Mouse (Mus musculus) stomach, postnatal 0 days (tissue): ENCODE results near the gene Rbms3. TPM values are rescaled to one million over a fixed set of nuclear protein-coding genes. Genes with fewer than 3 reads are reported as not detected.

Experiments used
- ATAC-seq: fragments of 200-750 bp; cut with Nextera tagmentation; 2 replicates; pipeline ENCODE4 v1.8.0; 2017; ENCODE audit not compliant: low FRiP score, low TSS enrichment
- DNase-seq: peaks from one replicate; pipeline ENCODE4 v3.0.0-alpha.2; 2016; ENCODE audit warnings: low spot score
- H3K27ac ChIP-seq: fragments of 300-500 bp; sonication (generic); replicated peaks from 2 replicates; pipeline ENCODE4 v1.5.1; 2014; ENCODE audit warnings: mild to moderate bottlenecking, control low read depth
- H3K27me3 ChIP-seq: fragments of 300-500 bp; sonication (generic); 2 replicates; pipeline ENCODE4 v1.6.1; 2014; ENCODE audit warnings: low read length; ENCODE audit not compliant: control insufficient read depth, insufficient read depth
- H3K36me3 ChIP-seq: fragments of 300-500 bp; sonication (generic); 2 replicates; pipeline ENCODE4 v1.6.1; 2014; ENCODE audit warnings: low read length, mixed read lengths; ENCODE audit not compliant: control insufficient read depth, insufficient read depth
- H3K4me1 ChIP-seq: fragments of 300-500 bp; sonication (generic); replicated peaks from 2 replicates; pipeline ENCODE4 v1.6.1; 2014; ENCODE audit warnings: antibody characterized with exemption; ENCODE audit not compliant: control insufficient read depth, insufficient read depth
- H3K4me2 ChIP-seq: fragments of 300-500 bp; sonication (generic); replicated peaks from 2 replicates; pipeline ENCODE4 v1.6.1; 2014; ENCODE audit warnings: low read depth, mild to moderate bottlenecking, control low read depth, moderate library complexity
- H3K4me3 ChIP-seq: fragments of 300-500 bp; sonication (generic); 2 replicates; pipeline ENCODE4 v1.5.1; 2014; ENCODE audit warnings: low read depth, low read length, control low read depth
- H3K9ac ChIP-seq: fragments of 300-500 bp; sonication (generic); 2 replicates; pipeline ENCODE4 v1.6.1; 2014; ENCODE audit warnings: mild to moderate bottlenecking, low read length, control low read depth, mixed read lengths
- H3K9me3 ChIP-seq: fragments of 300-500 bp; sonication (generic); 2 replicates; pipeline ENCODE4 v1.6.1; 2016; ENCODE audit warnings: low read length; ENCODE audit not compliant: control insufficient read depth
- CTCF ChIP-seq: IDR thresholded peaks from 2 replicates; pipeline ENCODE4 v1.5.1; 2016; ENCODE audit warnings: antibody characterized with exemption, low read depth, mild to moderate bottlenecking, moderate library complexity
- EP300 ChIP-seq: optimal IDR thresholded peaks from 2 replicates; pipeline ENCODE3; 2016; ENCODE audit warnings: antibody characterized with exemption
- WGBS: fragments of 180-500 bp; shearing (Covaris S2); extraction: QIAGEN DNeasy Blood & Tissue Kit; methylation state at CpG from one replicate; pipeline ENCODE4 v1.1.7; 2014; 5-methylcytosine and 5-hydroxymethylcytosine counted together
- polyA plus RNA-seq: library from polyadenylated mRNA; unstranded; fragments of >200 nt; fragmentation: Nextera tagmentation; extraction: Ambion mirVana; gene quantifications from 2 replicates; pipeline ENCODE4 v1.2.1, GENCODE M21; 2015

The Rbms3 gene
- polyA plus RNA-seq, 1 experiment from 2014 or later, result 20.9 TPM

DNA sequence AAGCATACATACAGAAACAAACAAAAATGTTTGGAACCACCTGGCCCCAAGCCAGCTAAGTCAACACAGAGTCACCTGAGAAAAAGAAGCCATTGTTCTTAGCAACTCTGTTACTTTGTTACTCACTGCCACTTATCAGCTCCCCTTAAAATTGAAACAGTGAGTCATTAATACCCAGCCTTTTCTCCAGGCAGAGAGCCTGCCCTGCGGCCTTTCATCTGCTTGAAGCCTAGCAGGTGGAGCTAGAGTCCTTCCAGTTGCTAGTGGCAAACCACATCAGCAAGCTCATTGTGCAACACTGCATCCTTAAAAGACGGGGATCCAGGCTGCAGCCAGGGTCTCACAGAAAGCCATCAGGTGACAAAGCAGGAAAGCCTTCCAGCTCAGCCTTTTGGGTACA lies 495.7 kb downstream of the Rbms3 start:
- Histone ChIP-seq H3K27me3 (no peaks in the 10 kb centered on the region), H3K27ac (no peak overlapping the region), H3K4me3 (no peak overlapping the region), H3K4me1 (no peaks in the 10 kb centered on the region; the same call in 1 of the 2 replicates), H3K36me3 (no peaks in the 10 kb centered on the region), H3K4me2 (no peak overlapping the region), H3K9me3 (no peaks in the 10 kb centered on the region), H3K9ac (no peak overlapping the region)
- DNase-seq (peak; percentile 82), ATAC-seq (peak; percentile 98)
- WGBS, result 33% methylated on average over 2 of the region's 2 CpGs
- TF ChIP-seq CTCF (peak; percentile 60), EP300 (no peak)

DNA sequence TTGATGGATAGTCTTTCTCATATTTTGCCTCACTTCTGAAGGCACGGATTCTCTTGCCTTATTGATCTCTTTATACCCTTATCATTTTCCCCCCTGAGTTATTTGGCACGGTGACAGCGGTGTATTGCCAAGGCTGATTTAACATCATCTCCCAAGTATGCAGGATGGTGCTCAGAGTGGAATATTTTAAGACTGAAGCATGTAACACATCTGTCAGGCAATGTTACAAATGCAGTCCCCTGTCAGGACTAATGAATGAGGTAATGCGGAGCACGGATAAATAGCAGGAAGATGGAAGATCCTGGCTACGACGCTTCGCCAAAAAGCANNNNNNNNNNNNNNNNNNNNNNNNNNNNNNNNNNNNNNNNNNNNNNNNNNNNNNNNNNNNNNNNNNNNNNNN lies 502.9 kb downstream of the Rbms3 start:
- ATAC-seq (no peak), DNase-seq (no peak)
- Histone ChIP-seq H3K4me3 (no peak overlapping the region), H3K27ac (no peak overlapping the region), H3K9ac (no peak overlapping the region), H3K4me1 (peaks cover 3% of the 10 kb centered on the region; the same call in 1 of the 2 replicates), H3K9me3 (no peaks in the 10 kb centered on the region), H3K36me3 (no peaks in the 10 kb centered on the region), H3K4me2 (no peak overlapping the region), H3K27me3 (no peaks in the 10 kb centered on the region)
- TF ChIP-seq EP300 (no peak), CTCF (no peak)
- WGBS, result 52% methylated on average over 8 of the region's 8 CpGs

DNA sequence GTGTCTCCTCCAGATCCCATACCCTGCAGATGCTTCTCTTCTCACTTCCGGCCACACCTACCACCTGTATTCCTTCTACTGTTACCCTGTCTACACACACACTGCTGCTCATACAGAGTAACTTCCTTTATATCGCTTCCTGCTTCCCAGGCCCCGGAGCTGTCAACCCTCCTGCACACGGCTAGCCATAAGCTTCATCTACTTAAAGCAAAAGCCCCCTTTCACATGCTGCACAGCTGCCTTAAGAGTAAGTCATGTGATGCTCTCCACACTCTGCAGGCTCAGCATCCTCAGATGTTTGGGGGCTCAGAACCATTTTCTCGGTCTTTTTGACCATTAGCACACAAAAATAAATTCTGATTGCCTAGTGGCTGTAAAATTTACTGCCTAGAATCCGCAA lies 503.9 kb downstream of the Rbms3 start:
- TF ChIP-seq EP300 (no peak), CTCF (no peak)
- no peak overlapping the region for H3K4me3 ChIP-seq
- DNase-seq (no peak), ATAC-seq (no peak)
- no peak overlapping the region for H3K9ac ChIP-seq
- no peaks in the 10 kb centered on the region for H3K9me3 ChIP-seq
- no peak overlapping the region for H3K27ac ChIP-seq
- 76% methylated on average over 6 of the region's 6 CpGs for WGBS
- no peak overlapping the region for H3K4me2 ChIP-seq
- H3K27me3 ChIP-seq, result no peaks in the 10 kb centered on the region
- peaks cover 3% of the 10 kb centered on the region; the same call in 1 of the 2 replicates for H3K4me1 ChIP-seq
- H3K36me3 ChIP-seq, result no peaks in the 10 kb centered on the region

DNA sequence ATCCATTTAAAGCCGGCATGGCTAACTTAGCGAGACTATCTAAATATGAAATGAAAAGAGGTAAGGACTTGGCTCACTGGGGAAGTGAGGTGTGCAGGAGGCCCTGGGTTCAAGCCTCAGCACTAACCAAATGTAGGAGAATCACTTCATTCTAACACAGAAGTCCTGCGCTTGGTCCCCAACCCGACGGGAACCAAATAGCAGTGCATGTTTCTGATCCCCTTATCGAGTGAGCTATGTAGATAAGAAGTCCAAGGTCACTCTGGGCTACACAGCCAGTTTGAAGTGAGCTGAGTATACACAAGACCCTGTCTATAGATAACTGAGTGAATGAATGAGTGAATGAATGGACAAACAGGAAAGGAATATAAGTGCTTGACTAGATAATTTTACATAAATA lies 508.1 kb downstream of the Rbms3 start:
- WGBS, result 61% methylated on average over 6 of the region's 6 CpGs
- H3K4me1 ChIP-seq, result no peaks in the 10 kb centered on the region
- TF ChIP-seq CTCF, result no peak
- no peak for TF ChIP-seq EP300
- H3K36me3 ChIP-seq, result no peaks in the 10 kb centered on the region
- H3K4me2 ChIP-seq, result no peak overlapping the region
- H3K9me3 ChIP-seq, result no peaks in the 10 kb centered on the region
- no peak overlapping the region for H3K9ac ChIP-seq
- ATAC-seq (no peak), DNase-seq (no peak)
- no peak overlapping the region for H3K4me3 ChIP-seq
- H3K27me3 ChIP-seq, result no peaks in the 10 kb centered on the region
- H3K27ac ChIP-seq, result no peak overlapping the region

DNA sequence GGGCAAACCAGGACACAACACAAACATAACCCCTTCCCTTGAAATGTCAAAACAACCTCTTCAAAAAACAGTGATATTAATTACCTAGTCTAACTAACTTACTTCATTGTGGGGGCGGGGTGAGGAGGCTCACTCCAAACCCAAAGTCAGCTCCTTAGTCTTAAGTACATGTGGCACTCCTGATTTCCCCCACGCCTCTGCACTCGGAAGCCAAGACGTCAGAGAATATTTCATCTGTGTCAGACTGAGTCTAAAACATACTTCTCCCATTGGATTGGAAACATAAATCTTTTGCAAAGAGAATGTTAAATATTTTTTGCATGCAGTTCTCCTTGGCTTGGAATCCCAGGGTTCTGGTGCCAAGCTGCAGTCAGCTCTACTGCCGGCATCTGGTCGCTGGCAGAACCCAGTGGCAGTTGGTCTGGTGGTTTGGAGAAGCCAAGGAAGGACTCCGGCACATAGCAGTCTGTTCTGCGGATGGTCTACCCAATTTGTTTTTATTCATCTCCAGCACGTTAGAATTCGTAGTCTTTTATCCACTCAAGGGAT lies 512.5 kb downstream of the Rbms3 start:
- TF ChIP-seq EP300, result no peak
- 58% methylated on average over 10 of the region's 10 CpGs for WGBS
- ATAC-seq, result no peak

DNA sequence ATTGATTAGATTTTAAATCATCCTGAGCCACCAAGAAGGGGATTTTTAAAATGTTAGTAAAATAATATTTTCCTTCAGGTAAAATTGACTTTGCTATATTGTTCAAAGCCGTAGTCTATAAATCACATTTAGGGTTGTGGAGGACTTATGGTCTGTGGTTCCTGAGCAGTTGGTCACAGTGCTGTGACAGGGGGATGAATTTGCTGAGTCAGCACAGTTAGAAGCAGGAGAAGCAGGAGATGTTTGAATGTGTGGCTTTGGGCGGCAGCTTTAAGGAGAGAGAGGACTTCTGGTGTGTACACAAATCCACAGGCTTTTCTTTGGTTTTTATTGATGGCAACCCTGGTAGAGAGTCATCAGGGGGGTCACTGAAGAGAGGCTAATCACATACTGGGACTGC lies 514.1 kb downstream of the Rbms3 start:
- no peak overlapping the region for H3K4me3 ChIP-seq
- no peak overlapping the region for H3K4me2 ChIP-seq
- DNase-seq (no peak), ATAC-seq (no peak)
- no peak for TF ChIP-seq CTCF
- no peaks in the 10 kb centered on the region for H3K27me3 ChIP-seq
- H3K27ac ChIP-seq, result no peak overlapping the region
- H3K9me3 ChIP-seq, result no peaks in the 10 kb centered on the region
- H3K9ac ChIP-seq, result no peak overlapping the region
- WGBS, result 69% methylated on average over 2 of the region's 2 CpGs
- no peaks in the 10 kb centered on the region for H3K4me1 ChIP-seq
- H3K36me3 ChIP-seq, result no peaks in the 10 kb centered on the region

More for the DNA sequence above, 512.5 kb downstream of the Rbms3 start:
- no peak overlapping the region for H3K27ac ChIP-seq
- no peaks in the 10 kb centered on the region for H3K4me1 ChIP-seq
- H3K27me3 ChIP-seq, result no peaks in the 10 kb centered on the region
- H3K9ac ChIP-seq, result no peak overlapping the region
- no peaks in the 10 kb centered on the region for H3K36me3 ChIP-seq
- H3K4me3 ChIP-seq, result no peak overlapping the region
- H3K4me2 ChIP-seq, result no peak overlapping the region
- no peak for DNase-seq
- H3K9me3 ChIP-seq, result no peaks in the 10 kb centered on the region
